Comparison of ENCODE assay signal across 9 mouse cellular contexts in the genomic region with DNA sequence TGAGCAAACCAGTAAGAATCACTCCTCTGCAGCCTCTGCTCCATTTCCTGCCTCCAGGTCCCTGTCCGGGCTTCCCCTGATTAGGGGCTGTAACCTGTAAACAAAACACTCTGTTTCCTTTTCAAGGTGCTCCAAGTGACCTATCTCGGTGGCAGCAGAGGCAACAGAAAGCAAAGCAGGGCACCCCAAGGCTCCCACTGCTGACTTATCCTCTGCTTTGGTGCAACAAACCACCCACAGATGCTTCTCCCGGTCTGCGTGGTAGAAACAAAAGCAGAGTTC.
A peak's percentile ranks its signal among the peaks of the same experiment; 100 is the strongest.
DNase-seq lines count a peak whose midpoint lies in the region; ATAC-seq and TF ChIP-seq lines count a peak whose summit lies in the region.
"Had no signal": no experiment of that assay in that cellular context is flagged by ENCODE, and none has a peak within 500 bp of the region (broad histone marks: within the 10 kb centered on the region; RNA-seq: fewer than 3 reads in every experiment).

No protein-coding gene starts in this region.

- no peaks in the 10 kb centered on the region; the same call in 1 of the 2 replicates for H3K9me3 ChIP-seq in forebrain, embryonic 10.5 days
- no peaks in the 10 kb centered on the region for H3K9me3 ChIP-seq in forebrain, embryonic 15.5 days
- no peaks in the 10 kb centered on the region for H3K9me3 ChIP-seq in embryonic facial prominence, embryonic 14.5 days (ENCODE audit: control insufficient read depth, low read length)
- H3K9me3 ChIP-seq: liver, embryonic 15.5 days had no signal

- WGBS in forebrain, embryonic 10.5 days, result 44% methylated on average over 4 of the region's 4 CpGs
- WGBS in forebrain, embryonic 15.5 days, result 35% methylated on average over 4 of the region's 4 CpGs
- WGBS in liver, adult 2 months, result 59% methylated on average over 4 of the region's 4 CpGs
- WGBS in embryonic facial prominence, embryonic 14.5 days, result 41% methylated on average over 4 of the region's 4 CpGs

- TF ChIP-seq CTCF in liver, adult 2 months (IDR thresholded peaks at IDR 0.05; ENCODE audit: low read depth, low read length), result no peak

- ATAC-seq in forebrain, embryonic 15.5 days (replicated peaks), result no peak
- no peak for ATAC-seq in embryonic facial prominence, embryonic 14.5 days (ENCODE audit: low read depth)

- H3K27me3 ChIP-seq in forebrain, embryonic 10.5 days (ENCODE audit: poor library complexity, severe bottlenecking), result peaks cover 43% of the 10 kb centered on the region
- H3K27me3 ChIP-seq in forebrain, embryonic 15.5 days, result no peaks in the 10 kb centered on the region
- H3K27me3 ChIP-seq in liver, adult 2 months (ENCODE audit: control insufficient read depth, insufficient read depth, low read length), result no peaks in the 10 kb centered on the region; the same call in 1 of the 2 replicates
- no peaks in the 10 kb centered on the region for H3K27me3 ChIP-seq in embryonic facial prominence, embryonic 14.5 days (replicated peaks; ENCODE audit: control insufficient read depth, insufficient read depth, low read length)
- H3K27me3 ChIP-seq: liver, embryonic 15.5 days had no signal

- H3K4me2 ChIP-seq in forebrain, embryonic 15.5 days (replicated peaks), result no peak overlapping the region
- H3K4me2 ChIP-seq in embryonic facial prominence, embryonic 14.5 days (ENCODE audit: low read depth, low read length), result no peak overlapping the region
- H3K4me2 ChIP-seq: liver, embryonic 15.5 days had no signal

- no peaks in the 10 kb centered on the region for H3K36me3 ChIP-seq in forebrain, embryonic 10.5 days (replicated peaks)
- H3K36me3 ChIP-seq in forebrain, embryonic 15.5 days, result no peaks in the 10 kb centered on the region
- no peaks in the 10 kb centered on the region for H3K36me3 ChIP-seq in liver, adult 2 months (ENCODE audit: control insufficient read depth, insufficient read depth, low read length)
- no peaks in the 10 kb centered on the region for H3K36me3 ChIP-seq in embryonic facial prominence, embryonic 14.5 days (ENCODE audit: control insufficient read depth, insufficient read depth, low read length)
- H3K36me3 ChIP-seq: liver, embryonic 15.5 days had no signal

- H3K9ac ChIP-seq in forebrain, embryonic 15.5 days (replicated peaks), result no peak overlapping the region
- no peak overlapping the region for H3K9ac ChIP-seq in liver, adult 2 months (ENCODE audit: low read depth, low read length)
- H3K9ac ChIP-seq in embryonic facial prominence, embryonic 14.5 days (ENCODE audit: low read depth, low read length), result no peak overlapping the region
- H3K9ac ChIP-seq: liver, embryonic 15.5 days had no signal

- no peak overlapping the region for H3K4me3 ChIP-seq in forebrain, embryonic 10.5 days
- no peak overlapping the region for H3K4me3 ChIP-seq in forebrain, embryonic 15.5 days
- no peak overlapping the region for H3K4me3 ChIP-seq in liver, adult 2 months (ENCODE audit: insufficient read depth, low read depth, low read length)
- no peak overlapping the region for H3K4me3 ChIP-seq in embryonic facial prominence, embryonic 14.5 days (ENCODE audit: low read depth, low read length)
- H3K4me3 ChIP-seq: liver, embryonic 15.5 days had no signal

- H3K79me2 ChIP-seq in liver, adult 2 months (ENCODE audit: control insufficient read depth, insufficient read depth, low read length), result no peaks in the 10 kb centered on the region

- peak overlapping the region; percentile 48 for H3K27ac ChIP-seq in forebrain, embryonic 10.5 days
- H3K27ac ChIP-seq in forebrain, embryonic 15.5 days (replicated peaks), result no peak overlapping the region
- peak overlapping the region; percentile 34 for H3K27ac ChIP-seq in liver, adult 2 months (replicated peaks; ENCODE audit: insufficient read depth, low read depth, low read length)
- H3K27ac ChIP-seq in embryonic facial prominence, embryonic 14.5 days (replicated peaks; ENCODE audit: low read depth, low read length), result peak overlapping the region; percentile 50; the same call in 1 of the 2 replicates
- H3K27ac ChIP-seq: liver, embryonic 15.5 days had no signal

- no peak for TF ChIP-seq POLR2A in liver, adult 2 months (IDR thresholded peaks at IDR 0.05; ENCODE audit: extremely low read depth, insufficient read depth, low read length)

- peaks cover 33% of the 10 kb centered on the region for H3K4me1 ChIP-seq in forebrain, embryonic 10.5 days
- peaks cover 4% of the 10 kb centered on the region; the same call in 1 of the 2 replicates for H3K4me1 ChIP-seq in forebrain, embryonic 15.5 days
- no peaks in the 10 kb centered on the region for H3K4me1 ChIP-seq in liver, adult 2 months (ENCODE audit: control insufficient read depth, insufficient read depth, low read length)
- peaks cover 15% of the 10 kb centered on the region for H3K4me1 ChIP-seq in embryonic facial prominence, embryonic 14.5 days (ENCODE audit: control insufficient read depth, insufficient read depth, low read length)
- H3K4me1 ChIP-seq: liver, embryonic 15.5 days had no signal

- no peak for DNase-seq in forebrain, embryonic 10.5 days (ENCODE audit: extremely low spot score, low spot score)
- DNase-seq in liver, adult 2 months (ENCODE audit: extremely low read depth, low read depth, low spot score), result no peak
- DNase-seq in liver, result no peak
- no peak for DNase-seq in embryonic facial prominence, embryonic 14.5 days (ENCODE audit: low spot score)
- peak; percentile 15 for DNase-seq in kidney, postnatal 14 days
- no peak for DNase-seq in embryo, embryonic 11 days
- DNase-seq in embryo, embryonic 10 days (ENCODE audit: low spot score), result no peak
